Mouse (Mus musculus) liver, embryonic 14.5 days (tissue): ENCODE measurements around the gene Rbbp9. TPM values are rescaled to one million over a fixed set of nuclear protein-coding genes. Genes with fewer than 3 reads are reported as not detected.

Source experiments
- ATAC-seq: fragments of 200-750 bp; cut with Nextera tagmentation; 2 replicates; pipeline ENCODE4 v1.8.0; 2017; ENCODE audit warnings: moderate number of reproducible peaks, mild to moderate bottlenecking, moderate library complexity; ENCODE audit not compliant: insufficient read depth
- DNase-seq, 3 experiments: peaks; one replicate each; pipeline ENCODE4 v3.0.0-alpha.2; 2012 to 2013; ENCODE audit warnings: low read depth in 3 of 3, low spot score in 3 of 3
- H3K27ac ChIP-seq: fragments of 300-500 bp; sonication (generic); 2 replicates; pipeline ENCODE4 v1.5.1; 2014; ENCODE audit warnings: moderate library complexity, mild to moderate bottlenecking, control low read depth, inconsistent platforms
- H3K27me3 ChIP-seq: fragments of 300-500 bp; sonication (generic); 2 replicates; pipeline ENCODE4 v1.6.1; 2014; ENCODE audit warnings: mild to moderate bottlenecking, low read length, moderate library complexity; ENCODE audit not compliant: control insufficient read depth, insufficient read depth
- H3K36me3 ChIP-seq: fragments of 300-500 bp; sonication (generic); replicated peaks from 2 replicates; pipeline ENCODE4 v1.6.1; 2014; ENCODE audit warnings: low read depth; ENCODE audit not compliant: control insufficient read depth, insufficient read depth
- H3K4me1 ChIP-seq, 2 experiments: fragments of 200-500 bp in 1 of 2; fragments of 300-500 bp in 1 of 2; sonication (generic) in 1 of 2; replicated peaks; 2 replicates each; pipeline ENCODE4 v1.6.1; 2012 to 2014; ENCODE audit warnings: antibody characterized with exemption in 1 of 2, inconsistent platforms in 1 of 2, low read length in 1 of 2; ENCODE audit not compliant: control insufficient read depth in 2 of 2, insufficient read depth in 2 of 2
- H3K4me2 ChIP-seq: fragments of 300-500 bp; sonication (generic); 2 replicates; pipeline ENCODE4 v1.6.1; 2014; ENCODE audit warnings: low read depth, mild to moderate bottlenecking, control low read depth, moderate library complexity
- H3K4me3 ChIP-seq, 2 experiments: fragments of 200-500 bp in 1 of 2; fragments of 300-500 bp in 1 of 2; sonication (generic) in 1 of 2; 2 replicates each; pipeline ENCODE4 v1.5.1; 2012 to 2014; ENCODE audit warnings: low read depth in 2 of 2, low read length in 2 of 2, mild to moderate bottlenecking in 2 of 2, control low read depth in 1 of 2, inconsistent platforms in 1 of 2, moderate library complexity in 1 of 2; ENCODE audit not compliant: insufficient read depth in 1 of 2
- H3K9ac ChIP-seq: fragments of 300-500 bp; sonication (generic); replicated peaks from 2 replicates; pipeline ENCODE4 v1.6.1; 2014; ENCODE audit warnings: mild to moderate bottlenecking, control low read depth, moderate library complexity
- H3K9me3 ChIP-seq: fragments of 300-500 bp; sonication (generic); 2 replicates; pipeline ENCODE4 v1.6.1; 2016; ENCODE audit warnings: low read length, mixed read lengths; ENCODE audit not compliant: control insufficient read depth
- CTCF ChIP-seq: IDR thresholded peaks from 2 replicates; pipeline ENCODE4 v1.5.1; 2016; ENCODE audit warnings: antibody characterized with exemption, low read depth, control low read depth
- EP300 ChIP-seq: IDR thresholded peaks from 2 replicates; pipeline ENCODE4 v1.6.1; 2016; ENCODE audit warnings: antibody characterized with exemption, low read depth
- WGBS: fragments of 180-500 bp; shearing (Covaris S2); extraction: QIAGEN DNeasy Blood & Tissue Kit; methylation state at CpG from one replicate; pipeline ENCODE4 v1.1.7; 2014; ENCODE audit not compliant: insufficient replicate concordance; 5-methylcytosine and 5-hydroxymethylcytosine counted together
- polyA plus RNA-seq, 2 experiments: library from polyadenylated mRNA; depleted of rRNA in 1 of 2; stranded (reverse) in 1 of 2; unstranded in 1 of 2; fragments of >200 nt; fragmentation: Nextera tagmentation in 1 of 2; extraction: Ambion mirVana in 1 of 2; gene quantifications; 2 replicates each; pipeline versions ENCODE4 v1.2.1 to v1.2.3; 2012 to 2014

Rbbp9 gene
- polyA plus RNA-seq, 2 experiments, result 4.6 to 8.5 TPM

DNA sequence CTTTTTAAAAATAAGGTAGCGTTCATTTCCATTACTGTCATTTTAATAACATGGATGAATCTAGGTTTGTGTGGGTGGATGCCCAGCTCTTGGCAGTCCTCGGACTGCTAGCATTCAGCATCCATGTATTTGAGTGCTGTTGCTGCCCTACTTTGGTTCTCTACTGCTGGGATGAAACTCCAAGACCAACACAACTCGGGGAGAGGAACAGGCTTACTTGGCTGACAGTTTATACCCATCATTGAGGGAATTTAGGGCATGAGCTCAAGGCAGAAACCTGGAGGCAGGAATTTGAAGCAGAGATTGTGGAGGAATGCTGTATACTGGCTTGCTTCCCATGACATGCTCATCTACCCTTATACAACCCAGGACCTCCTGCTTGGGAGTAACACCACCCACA, 36.0 kb downstream of the Rbbp9 start:
- DNase-seq, result no peak
- ATAC-seq, result no peak
- no peak overlapping the region for H3K9ac ChIP-seq
- 50% methylated on average over 3 of the region's 3 CpGs for WGBS
- no peak overlapping the region for H3K4me3 ChIP-seq
- H3K4me1 ChIP-seq, result no peaks in the 10 kb centered on the region
- no peaks in the 10 kb centered on the region for H3K9me3 ChIP-seq
- no peaks in the 10 kb centered on the region for H3K36me3 ChIP-seq
- H3K27me3 ChIP-seq, result no peaks in the 10 kb centered on the region
- TF ChIP-seq EP300 (no peak), CTCF (no peak)
- no peak overlapping the region for H3K4me2 ChIP-seq
- no peak overlapping the region for H3K27ac ChIP-seq

DNA sequence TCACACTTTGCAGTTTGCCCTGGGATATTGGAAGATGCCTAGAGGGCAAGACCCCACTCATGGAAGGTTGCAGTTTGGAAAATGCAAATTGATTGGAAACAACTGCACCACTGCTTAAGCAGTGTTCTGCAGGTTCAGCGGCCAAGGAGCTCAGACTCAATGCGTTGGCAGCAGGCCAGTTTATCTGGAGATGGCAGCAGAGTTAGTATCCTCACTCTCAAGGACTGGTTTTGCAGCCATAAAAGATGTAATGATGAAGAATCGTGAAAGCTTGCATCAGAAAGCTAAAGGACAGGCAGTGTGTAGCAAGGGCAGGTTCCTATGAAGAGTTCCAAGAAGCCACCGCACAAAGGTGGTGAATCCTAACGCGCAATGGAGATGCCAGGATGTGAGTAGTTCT, 48.5 kb downstream of the Rbbp9 start:
- DNase-seq (no peak), ATAC-seq (no peak)
- H3K27me3 ChIP-seq, result no peaks in the 10 kb centered on the region
- no peak overlapping the region for H3K4me2 ChIP-seq
- WGBS, result 72% methylated on average over 6 of the region's 6 CpGs
- H3K9me3 ChIP-seq, result no peaks in the 10 kb centered on the region
- no peak overlapping the region for H3K4me3 ChIP-seq
- no peak overlapping the region for H3K27ac ChIP-seq
- no peak for TF ChIP-seq EP300
- TF ChIP-seq CTCF, result no peak
- H3K9ac ChIP-seq, result no peak overlapping the region
- no peaks in the 10 kb centered on the region for H3K36me3 ChIP-seq
- H3K4me1 ChIP-seq, result no peaks in the 10 kb centered on the region

Other genes with a start within 250 kb of the Rbbp9 start
- gene Ovol2, start 218.7 kb downstream of the Rbbp9 start, polyA plus RNA-seq (2012; rRNA removed), result 0.03 and 0.05 TPM in 2 replicates
- not detected in 2 replicates for gene Ovol2, start 218.7 kb downstream of the Rbbp9 start, polyA plus RNA-seq (2014; fragmentation: Nextera tagmentation; extraction: Ambion mirVana)
- 11.3 and 13.7 TPM in 2 replicates for gene Kat14, start 181.9 kb downstream of the Rbbp9 start, polyA plus RNA-seq (2012; rRNA removed)
- gene Kat14, start 181.9 kb downstream of the Rbbp9 start, polyA plus RNA-seq (2014; fragmentation: Nextera tagmentation; extraction: Ambion mirVana), result 11.8 and 13.5 TPM in 2 replicates
- gene Pet117, start 181.9 kb downstream of the Rbbp9 start, polyA plus RNA-seq (2012; rRNA removed), result not detected in 2 replicates
- 0.77 and 0.80 TPM in 2 replicates for gene Pet117, start 181.9 kb downstream of the Rbbp9 start, polyA plus RNA-seq (2014; fragmentation: Nextera tagmentation; extraction: Ambion mirVana)
- gene Dzank1, start 23.5 kb downstream of the Rbbp9 start, polyA plus RNA-seq (2012; rRNA removed), result 0.01 and 0.02 TPM in 2 replicates
- gene Dzank1, start 23.5 kb downstream of the Rbbp9 start, polyA plus RNA-seq (2014; fragmentation: Nextera tagmentation; extraction: Ambion mirVana), result 0.17 TPM in 1 of 2 replicates, not detected in the other
- 3.5 and 5.8 TPM in 2 replicates for gene Polr3f, start 23.2 kb downstream of the Rbbp9 start, polyA plus RNA-seq (2012; rRNA removed)
- gene Polr3f, start 23.2 kb downstream of the Rbbp9 start, polyA plus RNA-seq (2014; fragmentation: Nextera tagmentation; extraction: Ambion mirVana), result 7.5 and 7.7 TPM in 2 replicates
- gene Sec23b, start 5.4 kb upstream of the Rbbp9 start, polyA plus RNA-seq (2012; rRNA removed), result 23.3 and 27.9 TPM in 2 replicates
- 46.5 and 51.7 TPM in 2 replicates for gene Sec23b, start 5.4 kb upstream of the Rbbp9 start, polyA plus RNA-seq (2014; fragmentation: Nextera tagmentation; extraction: Ambion mirVana)
- 10.6 and 15.6 TPM in 2 replicates for gene Smim26, start 43.2 kb upstream of the Rbbp9 start, polyA plus RNA-seq (2012; rRNA removed)
- gene Smim26, start 43.2 kb upstream of the Rbbp9 start, polyA plus RNA-seq (2014; fragmentation: Nextera tagmentation; extraction: Ambion mirVana), result 21.0 and 22.1 TPM in 2 replicates
- 8.6 and 10.6 TPM in 2 replicates for gene Dtd1, start 49.0 kb upstream of the Rbbp9 start, polyA plus RNA-seq (2012; rRNA removed)
- 21.0 and 22.4 TPM in 2 replicates for gene Dtd1, start 49.0 kb upstream of the Rbbp9 start, polyA plus RNA-seq (2014; fragmentation: Nextera tagmentation; extraction: Ambion mirVana)